Mouse (Mus musculus) liver, embryonic 14.5 days (tissue): Measurements from ENCODE around the gene Eomes. TPM values are rescaled to one million over a fixed set of nuclear protein-coding genes. Genes with fewer than 3 reads are reported as not detected.

ENCODE experiments used
- ATAC-seq: fragments of 200-750 bp; cut with Nextera tagmentation; 2 replicates; pipeline ENCODE4 v1.8.0; 2017; ENCODE audit warnings: moderate number of reproducible peaks, mild to moderate bottlenecking, moderate library complexity; ENCODE audit not compliant: insufficient read depth
- DNase-seq, 3 experiments: peaks; one replicate each; pipeline ENCODE4 v3.0.0-alpha.2; 2012 to 2013; ENCODE audit warnings: low read depth in 3 of 3, low spot score in 3 of 3
- H3K27ac ChIP-seq: fragments of 300-500 bp; sonication (generic); 2 replicates; pipeline ENCODE4 v1.5.1; 2014; ENCODE audit warnings: moderate library complexity, mild to moderate bottlenecking, control low read depth, inconsistent platforms
- H3K27me3 ChIP-seq: fragments of 300-500 bp; sonication (generic); 2 replicates; pipeline ENCODE4 v1.6.1; 2014; ENCODE audit warnings: mild to moderate bottlenecking, low read length, moderate library complexity; ENCODE audit not compliant: control insufficient read depth, insufficient read depth
- H3K36me3 ChIP-seq: fragments of 300-500 bp; sonication (generic); replicated peaks from 2 replicates; pipeline ENCODE4 v1.6.1; 2014; ENCODE audit warnings: low read depth; ENCODE audit not compliant: control insufficient read depth, insufficient read depth
- H3K4me1 ChIP-seq, 2 experiments: fragments of 200-500 bp in 1 of 2; fragments of 300-500 bp in 1 of 2; sonication (generic) in 1 of 2; replicated peaks; 2 replicates each; pipeline ENCODE4 v1.6.1; 2012 to 2014; ENCODE audit warnings: antibody characterized with exemption in 1 of 2, inconsistent platforms in 1 of 2, low read length in 1 of 2; ENCODE audit not compliant: control insufficient read depth in 2 of 2, insufficient read depth in 2 of 2
- H3K4me2 ChIP-seq: fragments of 300-500 bp; sonication (generic); 2 replicates; pipeline ENCODE4 v1.6.1; 2014; ENCODE audit warnings: low read depth, mild to moderate bottlenecking, control low read depth, moderate library complexity
- H3K4me3 ChIP-seq, 2 experiments: fragments of 200-500 bp in 1 of 2; fragments of 300-500 bp in 1 of 2; sonication (generic) in 1 of 2; 2 replicates each; pipeline ENCODE4 v1.5.1; 2012 to 2014; ENCODE audit warnings: low read depth in 2 of 2, low read length in 2 of 2, mild to moderate bottlenecking in 2 of 2, control low read depth in 1 of 2, inconsistent platforms in 1 of 2, moderate library complexity in 1 of 2; ENCODE audit not compliant: insufficient read depth in 1 of 2
- H3K9ac ChIP-seq: fragments of 300-500 bp; sonication (generic); replicated peaks from 2 replicates; pipeline ENCODE4 v1.6.1; 2014; ENCODE audit warnings: mild to moderate bottlenecking, control low read depth, moderate library complexity
- H3K9me3 ChIP-seq: fragments of 300-500 bp; sonication (generic); 2 replicates; pipeline ENCODE4 v1.6.1; 2016; ENCODE audit warnings: low read length, mixed read lengths; ENCODE audit not compliant: control insufficient read depth
- CTCF ChIP-seq: IDR thresholded peaks from 2 replicates; pipeline ENCODE4 v1.5.1; 2016; ENCODE audit warnings: antibody characterized with exemption, low read depth, control low read depth
- EP300 ChIP-seq: IDR thresholded peaks from 2 replicates; pipeline ENCODE4 v1.6.1; 2016; ENCODE audit warnings: antibody characterized with exemption, low read depth
- WGBS: fragments of 180-500 bp; shearing (Covaris S2); extraction: QIAGEN DNeasy Blood & Tissue Kit; methylation state at CpG from one replicate; pipeline ENCODE4 v1.1.7; 2014; ENCODE audit not compliant: insufficient replicate concordance; 5-methylcytosine and 5-hydroxymethylcytosine counted together
- polyA plus RNA-seq, 2 experiments: library from polyadenylated mRNA; depleted of rRNA in 1 of 2; stranded (reverse) in 1 of 2; unstranded in 1 of 2; fragments of >200 nt; fragmentation: Nextera tagmentation in 1 of 2; extraction: Ambion mirVana in 1 of 2; gene quantifications; 2 replicates each; pipeline versions ENCODE4 v1.2.1 to v1.2.3; 2012 to 2014

Gene Eomes
- polyA plus RNA-seq, 2 experiments = 0.04 TPM; not detected in 1

DNA sequence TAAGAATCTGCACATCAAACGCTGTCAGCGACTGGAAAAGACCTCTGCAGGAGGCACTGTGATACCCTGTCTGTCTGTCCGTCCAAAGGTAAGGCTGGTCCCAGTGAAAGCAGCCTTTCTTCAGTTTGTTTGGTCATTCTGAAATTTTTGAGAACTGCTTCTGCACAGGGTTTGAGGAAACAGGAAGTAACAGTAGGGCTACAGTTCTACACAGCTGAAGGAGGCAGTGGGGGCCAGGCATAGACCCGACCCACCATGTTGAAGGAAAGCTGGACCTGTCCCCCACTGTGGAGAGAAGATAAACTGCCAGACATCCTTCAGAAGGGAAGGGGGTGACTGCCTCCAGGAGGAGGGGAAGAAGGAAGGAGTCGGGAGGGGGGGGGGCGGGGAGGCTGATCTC is 21.6 kb upstream of the Eomes start:
- Histone ChIP-seq H3K27ac (no peak overlapping the region), H3K27me3 (no peaks in the 10 kb centered on the region), H3K4me3 (no peak overlapping the region), H3K4me2 (no peak overlapping the region), H3K36me3 (no peaks in the 10 kb centered on the region), H3K9me3 (no peaks in the 10 kb centered on the region), H3K9ac (no peak overlapping the region), H3K4me1 (no peaks in the 10 kb centered on the region)
- DNase-seq = no peak
- 20% methylated on average over 5 of the region's 6 CpGs for WGBS
- TF ChIP-seq EP300 (no peak), CTCF (no peak)
- no peak for ATAC-seq

DNA sequence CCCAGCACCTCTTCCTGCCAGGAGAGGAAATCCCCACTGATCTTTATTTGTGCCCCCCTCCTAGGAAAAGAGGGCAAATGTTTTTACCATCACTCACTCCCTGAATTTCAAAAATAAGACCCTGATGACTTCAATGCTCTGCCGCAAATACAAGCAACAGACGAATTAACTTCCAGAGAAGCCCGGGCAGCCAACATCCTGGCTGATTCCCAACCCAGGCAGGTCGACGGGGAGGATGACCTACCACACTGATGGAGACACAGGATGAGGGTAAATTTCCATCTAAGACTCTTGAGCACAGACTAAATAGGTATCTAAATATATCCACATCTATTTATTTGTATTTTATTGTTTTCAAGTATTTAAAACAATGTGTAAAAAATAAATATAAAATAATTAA is 20.0 kb upstream of the Eomes start:
- 19% methylated on average over 5 of the region's 5 CpGs for WGBS
- DNase-seq (no peak), ATAC-seq (no peak)
- H3K4me1 ChIP-seq = no peaks in the 10 kb centered on the region
- no peak overlapping the region for H3K9ac ChIP-seq
- H3K4me3 ChIP-seq = no peak overlapping the region
- no peaks in the 10 kb centered on the region for H3K36me3 ChIP-seq
- no peak overlapping the region for H3K27ac ChIP-seq
- TF ChIP-seq CTCF (no peak), EP300 (no peak)
- no peak overlapping the region for H3K4me2 ChIP-seq
- no peaks in the 10 kb centered on the region for H3K9me3 ChIP-seq
- H3K27me3 ChIP-seq = no peaks in the 10 kb centered on the region

DNA sequence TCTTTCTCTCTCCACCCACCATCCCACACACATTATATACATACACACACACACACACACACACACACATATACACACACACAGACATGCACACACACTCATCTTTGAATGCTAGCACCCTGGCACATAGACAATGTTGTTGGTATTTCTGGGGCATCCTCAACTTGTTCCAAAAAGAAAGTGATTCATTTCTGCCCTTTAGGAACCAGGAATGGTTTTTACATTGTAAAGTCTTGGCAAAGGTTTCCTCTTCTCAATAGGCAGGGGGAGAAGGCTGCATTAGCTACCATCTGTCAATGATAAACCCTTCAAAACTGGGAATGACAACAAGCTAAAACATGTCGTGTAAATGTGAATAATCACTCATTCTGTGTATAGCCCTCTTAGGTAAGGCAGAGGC is 14.0 kb upstream of the Eomes start:
- ATAC-seq (no peak), DNase-seq (no peak)
- Histone ChIP-seq H3K9ac (no peak overlapping the region), H3K4me3 (no peak overlapping the region), H3K27ac (no peak overlapping the region), H3K9me3 (no peaks in the 10 kb centered on the region), H3K4me1 (no peaks in the 10 kb centered on the region), H3K27me3 (peaks cover 12% of the 10 kb centered on the region), H3K36me3 (no peaks in the 10 kb centered on the region), H3K4me2 (no peak overlapping the region)
- TF ChIP-seq EP300 = no peak
- TF ChIP-seq CTCF = no peak
- WGBS = 54% methylated on average over 1 of the region's 1 CpGs

- 9% methylated on average over 14 of the region's 14 CpGs for WGBS
- no peak for ATAC-seq
- H3K4me1 ChIP-seq = no peaks in the 10 kb centered on the region
- no peak overlapping the region for H3K4me3 ChIP-seq
- H3K27me3 ChIP-seq = peaks cover 16% of the 10 kb centered on the region
- H3K27ac ChIP-seq = no peak overlapping the region
- H3K9me3 ChIP-seq = no peaks in the 10 kb centered on the region
- H3K4me2 ChIP-seq = no peak overlapping the region
- no peak for TF ChIP-seq EP300
- no peak for TF ChIP-seq CTCF
- H3K36me3 ChIP-seq = no peaks in the 10 kb centered on the region
- no peak for DNase-seq
- H3K9ac ChIP-seq = no peak overlapping the region
These were observed 9.7 kb upstream of the Eomes start for GRCm38 (mm10) chr9:118468301-118468700.

- ATAC-seq = no peak
- WGBS = 15% methylated on average over 16 of the region's 16 CpGs
These were observed 8.7 kb upstream of the Eomes start for GRCm38 (mm10) chr9:118469272-118469671.

More at GRCm38 (mm10) chr9:118469272-118469671, 8.7 kb upstream of the Eomes start:
- H3K27ac ChIP-seq = no peak overlapping the region
- DNase-seq = no peak
- H3K4me3 ChIP-seq = no peak overlapping the region
- TF ChIP-seq CTCF (no peak), EP300 (no peak)
- H3K27me3 ChIP-seq = peaks cover 16% of the 10 kb centered on the region
- no peak overlapping the region for H3K4me2 ChIP-seq
- H3K9me3 ChIP-seq = no peaks in the 10 kb centered on the region
- no peaks in the 10 kb centered on the region for H3K36me3 ChIP-seq
- no peak overlapping the region for H3K9ac ChIP-seq
- H3K4me1 ChIP-seq = no peaks in the 10 kb centered on the region
